Mouse (Mus musculus) intestine, embryonic 14.5 days (tissue): ENCODE measurements around the gene Gm16181. TPM values are rescaled to one million over a fixed set of nuclear protein-coding genes. Genes with fewer than 3 reads are reported as not detected.

ENCODE experiments used
- ATAC-seq: fragments of 200-750 bp; cut with Nextera tagmentation; replicated peaks from 2 replicates; pipeline ENCODE4 v1.8.0; 2017; ENCODE audit warnings: low read depth, moderate number of reproducible peaks, moderate TSS enrichment, moderate library complexity; ENCODE audit not compliant: low FRiP score, low TSS enrichment
- DNase-seq: peaks from one replicate; pipeline ENCODE4 v3.0.0-alpha.2; 2018; ENCODE audit warnings: low spot score
- H3K27ac ChIP-seq: fragments of 300-500 bp; sonication (generic); 2 replicates; pipeline ENCODE4 v1.5.1; 2014; ENCODE audit warnings: low read depth, mild to moderate bottlenecking, control low read depth
- H3K27me3 ChIP-seq: fragments of 300-500 bp; sonication (generic); replicated peaks from 2 replicates; pipeline ENCODE4 v1.6.1; 2014; ENCODE audit warnings: low read length, control low read depth; ENCODE audit not compliant: control insufficient read depth, insufficient read depth
- H3K36me3 ChIP-seq: fragments of 300-500 bp; sonication (generic); 2 replicates; pipeline ENCODE4 v1.6.1; 2014; ENCODE audit warnings: low read length, control low read depth; ENCODE audit not compliant: control insufficient read depth, insufficient read depth
- H3K4me1 ChIP-seq: fragments of 300-500 bp; sonication (generic); replicated peaks from 2 replicates; pipeline ENCODE4 v1.6.1; 2014; ENCODE audit warnings: low read length, control low read depth, mixed read lengths; ENCODE audit not compliant: control insufficient read depth, insufficient read depth
- H3K4me2 ChIP-seq: fragments of 300-500 bp; sonication (generic); 2 replicates; pipeline ENCODE4 v1.6.1; 2014; ENCODE audit warnings: low read length
- H3K4me3 ChIP-seq: fragments of 300-500 bp; sonication (generic); 2 replicates; pipeline ENCODE4 v1.5.1; 2014; ENCODE audit warnings: low read depth, low read length, control low read depth, mixed read lengths
- H3K9ac ChIP-seq: fragments of 300-500 bp; sonication (generic); 2 replicates; pipeline ENCODE4 v1.6.1; 2014; ENCODE audit warnings: mild to moderate bottlenecking, low read length
- H3K9me3 ChIP-seq: fragments of 300-500 bp; sonication (generic); 2 replicates; pipeline ENCODE4 v1.6.1; 2016; ENCODE audit warnings: low read length, control low read depth; ENCODE audit not compliant: control insufficient read depth
- WGBS: fragments of 180-500 bp; shearing (Covaris S2); extraction: QIAGEN DNeasy Blood & Tissue Kit; methylation state at CpG from one replicate; pipeline ENCODE4 v1.1.7; 2014; 5-methylcytosine and 5-hydroxymethylcytosine counted together
- microRNA-seq: library from miRNA; unstranded; fragments of <30 nt; microRNA quantifications from one replicate; pipeline ENCODE4, GENCODE M21; 2016
- polyA plus RNA-seq: library from polyadenylated mRNA; unstranded; fragments of >200 nt; fragmentation: Nextera tagmentation; extraction: Ambion mirVana; gene quantifications from 2 replicates; pipeline ENCODE4 v1.2.1, GENCODE M21; 2014

Gm16181 gene
- polyA plus RNA-seq, 1 experiment from 2014 or later = 0.88 TPM

DNA sequence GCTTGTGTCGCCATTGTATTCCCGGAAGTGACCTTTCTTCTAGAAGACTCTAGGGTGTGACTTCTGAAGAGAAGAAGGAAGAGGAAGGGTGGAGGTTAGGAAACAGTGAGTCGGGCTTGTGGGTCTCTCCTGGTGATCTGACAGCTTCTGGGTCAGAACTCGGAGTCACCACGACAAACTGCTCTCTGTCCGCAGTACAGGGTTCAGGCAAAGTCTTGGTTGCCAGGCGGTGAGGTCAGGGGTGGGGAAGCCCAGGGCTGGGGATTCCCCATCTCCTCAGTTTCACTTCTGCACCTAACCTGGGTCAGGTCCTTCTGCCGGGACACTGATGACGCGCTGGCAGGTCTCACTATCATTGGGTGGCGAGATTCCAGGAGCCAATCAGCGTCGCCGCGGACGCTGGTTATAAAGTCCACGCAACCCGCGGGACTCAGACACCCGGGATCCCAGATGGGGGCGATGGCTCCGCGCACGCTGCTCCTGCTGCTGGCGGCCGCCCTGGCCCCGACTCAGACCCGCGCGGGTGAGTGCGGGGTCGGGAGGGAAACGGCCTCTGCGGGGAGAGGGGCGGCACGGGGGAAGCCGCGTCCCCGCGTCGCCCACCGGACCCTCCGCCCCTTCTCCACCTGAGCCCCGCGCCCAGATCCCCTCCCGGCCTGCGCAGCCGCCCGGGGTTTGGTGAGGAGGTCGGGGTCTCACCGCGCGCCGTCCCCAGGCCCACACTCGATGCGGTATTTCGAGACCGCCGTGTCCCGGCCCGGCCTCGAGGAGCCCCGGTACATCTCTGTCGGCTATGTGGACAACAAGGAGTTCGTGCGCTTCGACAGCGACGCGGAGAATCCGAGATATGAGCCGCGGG, 42.3 kb downstream of the Gm16181 start, which contains the start of gene H2-D1:
Gene H2-D1, plus strand, starts transcription at position 67 of the 859 bp plus-strand sequence.
- H3K4me3 ChIP-seq = peak within 1 kb of the TSS; percentile 60
- H3K4me1 ChIP-seq = no peaks in the 10 kb centered on the region
- ATAC-seq (peak; percentile 88), DNase-seq (peak; percentile 96)
- 1% methylated on average over 73 of the region's 73 CpGs for WGBS
- H3K27me3 ChIP-seq = peaks cover 21% of the 10 kb centered on the region
- peak within 1 kb of the TSS; percentile 51; the same call in 1 of the 2 replicates for H3K9ac ChIP-seq
- no peak within 1 kb of the TSS for H3K27ac ChIP-seq
- H3K9me3 ChIP-seq = no peaks in the 10 kb centered on the region
- H3K36me3 ChIP-seq = no peaks in the 10 kb centered on the region
- H3K4me2 ChIP-seq = peak within 1 kb of the TSS; percentile 62

DNA sequence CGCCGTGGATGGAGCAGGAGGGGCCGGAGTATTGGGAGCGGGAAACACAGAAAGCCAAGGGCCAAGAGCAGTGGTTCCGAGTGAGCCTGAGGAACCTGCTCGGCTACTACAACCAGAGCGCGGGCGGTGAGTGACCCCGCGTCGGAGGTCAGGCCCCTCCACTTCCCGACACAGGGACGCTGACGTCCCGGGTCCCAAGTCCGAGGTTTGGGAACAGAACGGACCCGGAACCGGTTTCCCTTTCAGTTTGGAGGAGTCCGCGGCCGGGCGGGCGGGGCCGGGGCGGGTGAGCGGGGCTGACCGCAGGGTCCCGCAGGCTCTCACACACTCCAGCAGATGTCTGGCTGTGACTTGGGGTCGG, 42.9 kb downstream of the Gm16181 start:
- peaks cover 21% of the 10 kb centered on the region for H3K27me3 ChIP-seq
- no peaks in the 10 kb centered on the region for H3K36me3 ChIP-seq
- peak; percentile 73 for DNase-seq
- peak overlapping the region; percentile 62 for H3K4me2 ChIP-seq
- no peaks in the 10 kb centered on the region for H3K9me3 ChIP-seq
- peak overlapping the region; percentile 60 for H3K4me3 ChIP-seq
- ATAC-seq = peak; percentile 30; the same call in 1 of the 2 replicates
- no peaks in the 10 kb centered on the region for H3K4me1 ChIP-seq
- 3% methylated on average over 29 of the region's 31 CpGs for WGBS
- H3K9ac ChIP-seq = peak overlapping the region; percentile 51; the same call in 1 of the 2 replicates
- H3K27ac ChIP-seq = no peak overlapping the region

DNA sequence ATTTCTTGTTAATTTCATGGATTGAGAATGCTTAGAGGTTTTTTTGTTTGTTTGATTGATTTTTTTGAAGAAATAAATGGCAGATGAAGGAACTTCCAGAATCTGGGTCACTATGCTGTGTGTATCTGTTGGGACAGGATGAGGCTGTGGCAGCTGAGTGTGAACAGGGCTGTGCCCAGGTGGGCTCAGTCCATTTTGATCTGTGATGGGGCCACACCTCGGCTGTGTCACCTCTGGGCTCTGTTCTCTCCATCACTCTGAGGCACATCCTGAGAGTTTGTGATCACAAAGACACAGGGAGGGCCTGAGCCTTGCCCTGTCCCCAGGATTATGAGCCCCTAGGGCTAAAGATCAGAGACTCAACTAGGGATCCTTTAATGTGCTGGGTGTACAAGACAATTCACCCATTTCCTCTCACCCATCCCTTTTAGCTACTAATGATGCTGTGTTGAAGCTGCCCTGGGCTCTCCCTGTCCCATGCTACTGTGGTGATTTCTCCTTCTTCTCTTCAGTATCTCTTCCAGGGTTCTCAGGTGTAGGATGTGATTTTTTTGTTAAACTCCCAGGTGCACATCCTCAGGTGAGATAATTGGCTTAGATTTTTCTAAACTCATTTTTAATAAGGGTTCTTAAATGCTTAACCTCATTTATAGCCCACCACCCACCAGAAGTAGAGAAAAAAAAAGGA, 46.9 kb downstream of the Gm16181 start:
- no peak for DNase-seq
- no peak overlapping the region for H3K27ac ChIP-seq
- no peak overlapping the region for H3K9ac ChIP-seq
- no peak for ATAC-seq
- no peaks in the 10 kb centered on the region for H3K9me3 ChIP-seq
- peaks cover 10% of the 10 kb centered on the region for H3K27me3 ChIP-seq
- H3K36me3 ChIP-seq = no peaks in the 10 kb centered on the region
- no peak overlapping the region for H3K4me2 ChIP-seq
- no peaks in the 10 kb centered on the region for H3K4me1 ChIP-seq
- H3K4me3 ChIP-seq = no peak overlapping the region
- WGBS = 62% methylated on average over 1 of the region's 1 CpGs

DNA sequence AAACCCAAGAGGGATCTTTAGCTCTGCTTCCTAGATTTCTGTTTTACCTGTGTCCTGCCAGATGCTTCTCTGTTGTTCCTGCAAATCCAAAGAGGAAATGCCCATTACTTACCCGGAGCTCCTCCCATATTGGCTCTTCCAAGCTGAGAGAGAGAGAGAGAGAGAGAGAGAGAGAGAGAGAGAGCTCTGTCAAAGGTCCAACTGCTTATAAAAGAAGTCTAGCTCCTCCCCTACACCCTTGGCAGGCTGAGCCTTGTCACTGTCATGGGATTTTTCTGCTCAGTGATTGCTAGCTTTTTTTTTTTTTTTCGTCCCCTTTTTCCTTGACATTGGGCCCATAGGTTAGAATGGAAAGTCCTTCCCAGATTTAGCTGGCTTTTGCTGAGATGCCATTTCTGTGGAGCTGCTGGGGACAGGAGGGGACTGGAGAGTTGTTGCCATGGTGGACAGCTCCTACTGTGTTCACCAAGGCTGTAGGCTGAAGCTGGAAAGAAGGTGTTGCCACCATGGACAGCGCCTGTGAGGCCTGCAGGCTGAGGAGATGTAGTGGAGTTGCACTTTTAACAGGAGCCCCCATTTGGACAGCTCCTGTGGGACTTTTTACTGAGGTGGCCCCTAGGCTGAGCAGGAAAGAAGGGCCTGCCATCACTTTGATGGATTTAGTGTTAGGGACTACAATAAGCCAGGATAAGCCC, 49.2 kb downstream of the Gm16181 start:
- WGBS = 32% methylated on average over 3 of the region's 3 CpGs
- Histone ChIP-seq H3K27ac (no peak overlapping the region), H3K4me1 (no peaks in the 10 kb centered on the region), H3K27me3 (peaks cover 5% of the 10 kb centered on the region; the same call in 1 of the 2 replicates), H3K36me3 (no peaks in the 10 kb centered on the region), H3K9ac (no peak overlapping the region), H3K9me3 (no peaks in the 10 kb centered on the region), H3K4me2 (no peak overlapping the region), H3K4me3 (no peak overlapping the region)
- no peak for ATAC-seq
- peak; percentile 84 for DNase-seq

DNA sequence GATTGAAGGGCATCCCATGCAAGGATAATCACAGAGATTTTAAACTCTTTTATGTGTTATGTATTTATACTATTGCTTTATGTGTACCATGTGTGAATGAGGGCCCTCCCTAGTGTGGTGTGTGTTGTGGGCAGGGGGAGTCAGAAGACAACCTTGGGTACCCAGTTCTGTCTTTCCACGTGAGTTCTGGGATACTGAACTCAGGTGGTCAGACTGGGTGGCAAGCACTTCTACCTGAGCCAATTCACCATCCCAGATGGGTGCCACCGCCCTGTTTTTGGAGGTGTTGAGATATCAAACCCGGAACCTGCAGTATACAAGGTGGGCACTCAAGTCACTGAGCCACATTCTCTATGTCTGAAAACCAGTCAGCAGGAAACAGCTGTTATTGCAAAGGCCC, 51.6 kb downstream of the Gm16181 start:
- Histone ChIP-seq H3K4me3 (no peak overlapping the region), H3K27ac (no peak overlapping the region), H3K9me3 (no peaks in the 10 kb centered on the region), H3K4me2 (no peak overlapping the region), H3K36me3 (no peaks in the 10 kb centered on the region), H3K27me3 (peaks cover 15% of the 10 kb centered on the region; the same call in 1 of the 2 replicates), H3K4me1 (no peaks in the 10 kb centered on the region), H3K9ac (no peak overlapping the region)
- ATAC-seq (no peak), DNase-seq (no peak)
- 69% methylated on average over 3 of the region's 3 CpGs for WGBS

Small RNA genes lying within 50 kb of the gene (microRNA-seq; reads per million reads assigned to microRNA genes)
- gene Mir6973a = not detected
- gene Mir6974 = not detected
- gene Mir6975 = 2.2 reads per million, percentile 24 among the genes with 10 or more reads in this experiment
- not detected for gene Mir8094

Other genes starting within 250 kb of the Gm16181 start
- gene Hspa1a, start 248.7 kb upstream of the Gm16181 start, polyA plus RNA-seq = 3.5 and 4.5 TPM in 2 replicates
- 0.53 and 1.2 TPM in 2 replicates for gene Hspa1l, start 248.1 kb upstream of the Gm16181 start, polyA plus RNA-seq
- 216 and 228 TPM in 2 replicates for gene Lsm2, start 239.0 kb upstream of the Gm16181 start, polyA plus RNA-seq
- gene Vars, start 219.8 kb upstream of the Gm16181 start, polyA plus RNA-seq = 119 and 133 TPM in 2 replicates
- 0.19 and 0.26 TPM in 2 replicates for gene Vwa7, start 204.3 kb upstream of the Gm16181 start, polyA plus RNA-seq
- 20.7 and 21.5 TPM in 2 replicates for gene Sapcd1, start 192.8 kb upstream of the Gm16181 start, polyA plus RNA-seq
- gene Msh5, start 174.1 kb upstream of the Gm16181 start, polyA plus RNA-seq = 3.6 and 3.9 TPM in 2 replicates
- 113 and 141 TPM in 2 replicates for gene Clic1, start 170.9 kb upstream of the Gm16181 start, polyA plus RNA-seq
- 278 and 333 TPM in 2 replicates for gene Ddah2, start 161.8 kb upstream of the Gm16181 start, polyA plus RNA-seq
- gene Ly6g6c, start 155.4 kb upstream of the Gm16181 start, polyA plus RNA-seq = not detected in 2 replicates
- 0.55 and 0.81 TPM in 2 replicates for gene Mpig6b, start 154.7 kb upstream of the Gm16181 start, polyA plus RNA-seq
- gene Ly6g6e, start 143.9 kb upstream of the Gm16181 start, polyA plus RNA-seq = 1.3 and 2.8 TPM in 2 replicates
- 5.0 and 6.1 TPM in 2 replicates for gene Ly6g6d, start 142.8 kb upstream of the Gm16181 start, polyA plus RNA-seq
- gene Ly6g6f, start 135.2 kb upstream of the Gm16181 start, polyA plus RNA-seq = 0.27 TPM in 1 of 2 replicates, not detected in the other
- gene Abhd16a, start 131.6 kb upstream of the Gm16181 start, polyA plus RNA-seq = 86.4 and 91.0 TPM in 2 replicates
- gene Ly6g5c, start 112.6 kb upstream of the Gm16181 start, polyA plus RNA-seq = not detected in 2 replicates
- gene Ly6g5b, start 105.4 kb upstream of the Gm16181 start, polyA plus RNA-seq = 0.64 and 0.75 TPM in 2 replicates
- gene Gpank1, start 99.4 kb upstream of the Gm16181 start, polyA plus RNA-seq = 19.7 and 24.7 TPM in 2 replicates
- gene Csnk2b, start 98.8 kb upstream of the Gm16181 start, polyA plus RNA-seq = 275 and 286 TPM in 2 replicates
- gene D17H6S53E, start 94.5 kb upstream of the Gm16181 start, polyA plus RNA-seq = 8.4 and 10.8 TPM in 2 replicates
- gene Apom, start 88.8 kb upstream of the Gm16181 start, polyA plus RNA-seq = 0.95 and 1.5 TPM in 2 replicates
- gene Bag6, start 85.7 kb upstream of the Gm16181 start, polyA plus RNA-seq = 75.5 and 79.5 TPM in 2 replicates
- 186 and 196 TPM in 2 replicates for gene Prrc2a, start 55.9 kb upstream of the Gm16181 start, polyA plus RNA-seq
- 15.4 and 17.5 TPM in 2 replicates for gene Aif1, start 44.8 kb upstream of the Gm16181 start, polyA plus RNA-seq
- gene Lst1, start 32.4 kb upstream of the Gm16181 start, polyA plus RNA-seq = 16.9 and 19.1 TPM in 2 replicates
- gene Ltb, start 26.4 kb upstream of the Gm16181 start, polyA plus RNA-seq = 1.1 and 1.5 TPM in 2 replicates
- 0.12 and 0.28 TPM in 2 replicates for gene Tnf, start 18.8 kb upstream of the Gm16181 start, polyA plus RNA-seq
- gene Lta, start 15.5 kb upstream of the Gm16181 start, polyA plus RNA-seq = 0.81 and 0.85 TPM in 2 replicates
- 5.8 and 5.9 TPM in 2 replicates for gene Atp6v1g2, start 12.8 kb downstream of the Gm16181 start, polyA plus RNA-seq
- 3.1 and 4.3 TPM in 2 replicates for gene Nfkbil1, start 15.0 kb downstream of the Gm16181 start, polyA plus RNA-seq
- 458 and 500 TPM in 2 replicates for gene Ddx39b, start 20.9 kb downstream of the Gm16181 start, polyA plus RNA-seq
- gene H2-D1, start 41.9 kb downstream of the Gm16181 start, polyA plus RNA-seq = 102 and 108 TPM in 2 replicates
- gene H2-Q1, start 99.6 kb downstream of the Gm16181 start, polyA plus RNA-seq = 1.2 and 1.6 TPM in 2 replicates
- gene H2-Q2, start 121.4 kb downstream of the Gm16181 start, polyA plus RNA-seq = 37.3 and 39.1 TPM in 2 replicates
- 2.5 and 4.4 TPM in 2 replicates for gene H2-Q4, start 158.8 kb downstream of the Gm16181 start, polyA plus RNA-seq
- 2.0 and 2.1 TPM in 2 replicates for gene H2-Q6, start 204.0 kb downstream of the Gm16181 start, polyA plus RNA-seq
- gene H2-Q7, start 218.3 kb downstream of the Gm16181 start, polyA plus RNA-seq = 8.1 and 9.0 TPM in 2 replicates
- 6.3 and 10.0 TPM in 2 replicates for gene H2-Q10, start 249.3 kb downstream of the Gm16181 start, polyA plus RNA-seq